Mouse (Mus musculus) urinary bladder, adult 18-20 months (tissue): Measurements from ENCODE around the gene Gabpa.

ENCODE experiments used
- DNase-seq, 2 experiments: peaks; one replicate each; pipeline ENCODE4 v3.0.0; 2022; ENCODE audit warnings: low spot score in 2 of 2, mixed read lengths in 2 of 2

Gabpa gene

GRCm38 (mm10) chr16:84864656-84865055 is 29.9 kb downstream of the Gabpa start:
- DNase-seq, result no peak

DNA sequence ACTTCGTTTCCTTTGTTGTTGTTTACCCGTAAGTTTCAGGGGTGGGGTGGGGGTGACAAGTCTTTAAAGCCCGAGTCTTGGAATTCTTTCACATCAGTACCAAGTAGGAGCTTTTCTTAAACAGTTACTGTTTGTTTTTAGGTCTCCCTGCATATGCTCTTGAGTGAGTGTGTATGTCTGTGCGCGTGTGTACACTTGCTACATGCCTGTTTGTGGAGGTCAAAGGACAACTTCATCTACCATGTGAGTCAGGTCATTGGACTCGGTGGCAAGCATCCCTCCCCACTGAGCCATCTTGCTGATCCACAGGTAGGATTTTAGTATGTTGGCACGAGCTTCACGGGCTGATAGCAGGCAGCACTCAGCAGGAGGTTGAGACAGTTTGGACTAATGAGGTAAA is 39.1 kb downstream of the Gabpa start:
- DNase-seq, result no peak

GRCm38 (mm10) chr16:84875012-84875717 is 40.4 kb downstream of the Gabpa start:
- DNase-seq, result peak in 1 of 2 experiments; percentile 1

DNA sequence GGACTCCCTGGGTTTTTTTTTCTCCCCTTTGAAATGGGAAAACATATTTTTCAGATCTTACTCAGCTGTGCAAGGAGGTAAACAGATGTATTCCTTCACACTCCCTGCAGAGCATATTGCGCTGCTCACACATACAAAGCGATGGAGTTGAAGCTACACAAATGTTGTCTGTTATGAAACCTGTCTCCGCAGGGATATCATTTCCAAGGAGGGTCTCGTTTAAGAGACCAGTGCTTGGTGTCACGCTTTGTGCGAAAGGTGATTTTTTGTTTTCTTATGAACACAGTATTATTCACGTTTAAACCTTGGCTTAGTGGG is 41.0 kb downstream of the Gabpa start:
- DNase-seq, result no peak

DNA sequence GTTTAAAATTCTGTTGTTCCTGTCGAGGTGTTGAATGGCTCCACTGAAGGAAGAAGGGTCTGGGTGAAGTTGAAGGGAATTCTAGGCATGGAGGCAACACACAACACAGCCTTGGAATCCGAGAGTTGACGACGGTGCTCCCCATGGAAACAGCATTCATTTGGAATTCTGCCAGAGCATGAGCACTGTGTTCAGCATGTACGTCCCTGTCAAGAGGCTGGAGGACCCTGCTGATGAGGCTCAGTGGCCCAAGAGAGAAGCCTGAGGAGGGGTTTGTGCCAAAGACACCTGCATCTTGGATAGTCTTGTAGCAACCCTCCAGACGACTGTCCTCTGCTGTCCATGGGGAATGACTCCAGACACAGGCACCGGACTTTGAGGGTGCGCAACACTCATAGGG is 41.4 kb downstream of the Gabpa start:
- DNase-seq, result no peak

DNA sequence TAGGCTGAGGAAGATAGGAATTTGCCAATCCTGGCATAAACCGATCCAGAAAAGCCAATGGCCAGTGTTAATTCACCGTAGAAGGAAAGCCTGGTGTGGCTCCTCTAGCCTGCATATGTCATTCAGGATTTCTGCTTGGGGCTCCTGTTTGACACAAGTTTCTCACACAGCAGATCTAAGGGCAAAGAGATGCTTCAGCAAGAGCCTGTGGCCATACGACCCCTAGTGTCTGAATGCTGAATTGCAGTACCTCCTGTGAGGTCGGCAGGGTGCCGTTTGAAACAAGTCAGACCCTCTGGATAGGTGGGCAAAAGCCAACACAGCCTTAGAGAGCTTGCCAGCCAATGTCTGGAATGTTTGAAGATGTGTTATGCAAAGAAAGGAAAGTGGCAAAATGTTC is 44.4 kb downstream of the Gabpa start:
- DNase-seq, result peak; percentile 2 to 41

DNA sequence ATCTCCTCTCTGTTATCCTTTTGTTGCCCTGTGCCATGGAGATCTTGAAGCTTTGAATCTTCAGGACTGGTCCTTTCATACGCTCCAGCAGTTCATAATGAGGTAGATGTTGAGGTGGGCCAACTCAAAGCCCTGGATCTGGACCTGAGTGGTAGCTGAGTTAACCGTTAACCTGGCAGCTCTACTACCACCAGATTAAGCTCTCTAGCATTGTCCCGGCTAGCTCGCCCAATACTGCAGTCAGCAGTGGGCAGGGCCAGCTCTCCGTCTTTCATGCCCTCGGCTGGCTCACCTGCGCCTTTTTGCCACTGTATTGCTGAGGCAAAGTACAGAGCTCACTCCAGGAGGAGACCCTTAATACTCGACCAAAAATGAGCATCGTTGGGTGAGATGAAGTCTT is 46.4 kb downstream of the Gabpa start:
- DNase-seq, result no peak

DNA sequence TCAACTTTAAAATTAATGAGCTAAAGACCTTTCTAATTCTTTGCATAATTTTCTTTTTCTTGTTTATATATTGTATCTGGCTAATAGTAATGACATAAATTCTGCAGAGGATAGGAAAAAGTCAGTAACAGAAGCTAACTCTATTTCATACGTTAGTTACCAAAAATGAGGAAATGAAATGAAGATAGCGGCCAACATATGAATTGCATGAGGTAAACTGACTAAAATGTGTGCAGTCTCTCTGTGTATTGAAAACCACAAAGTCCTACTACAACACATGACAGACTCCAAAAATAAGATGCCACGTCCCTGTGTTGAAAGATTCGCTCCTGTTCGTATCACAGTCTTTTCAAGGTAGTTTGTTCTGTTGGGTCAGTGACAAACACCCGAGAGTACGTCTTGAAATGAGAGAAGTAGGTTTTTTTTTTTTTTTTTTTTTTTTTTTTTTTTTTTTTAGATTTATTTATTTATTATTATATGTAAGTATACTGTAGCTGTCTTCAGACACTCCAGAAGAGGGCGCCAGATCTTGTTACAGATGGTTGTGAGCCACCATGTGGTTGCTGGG is 47.1 kb downstream of the Gabpa start:
- no peak for DNase-seq

DNA sequence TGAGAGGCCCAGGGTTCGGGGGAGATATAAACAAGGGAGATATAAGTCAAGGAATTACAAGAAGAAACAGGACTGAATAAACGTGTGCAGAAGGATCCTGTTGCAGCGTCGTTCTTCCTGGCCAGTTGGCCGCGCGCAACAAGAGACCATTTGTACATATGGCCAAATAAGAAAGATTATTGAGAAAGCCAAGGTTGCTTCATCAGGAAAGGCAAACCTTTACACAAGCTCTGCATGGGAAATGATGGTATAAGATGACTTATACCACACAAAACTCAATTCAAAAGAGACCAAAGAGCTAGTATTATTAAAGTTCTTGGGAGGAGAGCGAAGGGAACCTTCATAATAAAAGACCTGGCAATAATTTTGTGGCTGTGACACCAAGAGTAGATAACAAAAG is 49.8 kb downstream of the Gabpa start:
- no peak for DNase-seq

DNA sequence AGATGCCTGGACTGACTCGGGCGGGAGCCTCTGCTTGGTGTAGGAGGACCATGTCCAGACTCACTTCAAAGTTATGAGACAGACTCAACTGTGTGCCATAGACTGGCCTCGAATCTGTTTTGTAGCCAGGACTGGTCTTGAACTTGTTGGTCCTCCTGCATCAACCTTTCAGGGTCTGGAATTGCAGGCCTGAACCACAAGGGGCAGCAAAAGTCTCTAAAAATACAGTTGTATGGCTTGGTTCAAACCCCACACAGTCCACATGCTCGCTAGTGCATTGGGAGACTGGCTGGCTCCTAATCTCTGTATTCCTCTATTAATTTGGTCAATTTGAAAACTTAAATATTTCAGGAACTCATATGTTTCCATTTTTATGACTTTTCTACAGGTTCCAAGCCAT is 68.3 kb downstream of the Gabpa start:
- no peak for DNase-seq

DNA sequence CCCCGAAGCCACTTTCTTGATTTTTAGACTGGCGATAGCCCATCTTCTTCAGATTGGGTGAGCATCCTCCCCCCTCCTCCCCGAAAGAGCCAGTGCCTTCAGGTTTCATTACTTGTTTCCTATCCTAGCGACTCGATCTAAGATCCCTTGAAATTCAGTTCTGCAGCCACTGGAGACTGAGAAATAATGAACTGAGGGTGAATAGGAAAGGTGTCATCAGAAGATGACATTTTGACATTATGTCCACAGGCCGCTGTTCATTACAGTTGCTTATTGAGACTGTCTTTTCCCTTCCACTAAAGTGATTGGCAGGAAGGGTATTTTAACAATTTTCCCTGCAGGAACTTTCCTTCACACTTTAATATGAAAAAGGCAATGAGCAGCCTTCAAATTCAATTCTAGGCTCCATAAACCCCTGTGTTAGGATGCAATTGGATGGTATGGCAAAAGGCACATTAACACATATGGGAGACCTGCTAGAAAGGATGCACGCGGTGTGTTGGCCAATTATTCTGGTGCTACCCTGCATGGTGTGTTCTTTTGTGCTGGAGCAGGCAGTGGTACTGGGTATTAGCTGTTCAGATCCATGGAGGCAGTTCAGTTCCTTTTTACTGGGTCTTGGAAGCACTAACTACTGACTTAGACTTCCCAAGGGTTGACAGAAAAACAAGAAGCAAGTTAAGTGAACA is 76.9 kb downstream of the Gabpa start:
- DNase-seq, result no peak
